Mouse (Mus musculus): ENCODE data around the gene Synpo2. TPM values are rescaled to one million over a fixed set of nuclear protein-coding genes. Genes with fewer than 3 reads are reported as not detected.
A peak's percentile ranks its signal among the peaks of the same experiment; 100 is the strongest.
"Not testable (repeated sequence)": the region's sequence is repeated elsewhere in the genome, so short reads cannot be mapped to it uniquely, and the experiment has no call there.

The Synpo2 gene
- polyA plus RNA-seq, 1 experiment from 2014 or later: 36.8 TPM

GRCm38 (mm10) chr3:123141069-123141468, 94.9 kb downstream of the Synpo2 start:
- 72% methylated on average over 6 of the region's 6 CpGs for WGBS
- Histone ChIP-seq H3K36me3 (no peaks in the 10 kb centered on the region), H3K4me3 (replicated peaks) (no peak overlapping the region)

GRCm38 (mm10) chr3:123140134-123140533, 95.8 kb downstream of the Synpo2 start:
- 90% methylated on average over 3 of the region's 3 CpGs for WGBS
- Histone ChIP-seq H3K36me3 (no peaks in the 10 kb centered on the region), H3K9me3 (no peaks in the 10 kb centered on the region), H3K27ac (0 out of 2 replicates have a peak overlapping the region, but pooled peaks have one; percentile 7), H3K9ac (no peak overlapping the region), H3K27me3 (replicated peaks) (no peaks in the 10 kb centered on the region), H3K4me1 (replicated peaks) (peaks cover 8% of the 10 kb centered on the region), H3K4me3 (replicated peaks) (no peak overlapping the region), H3K4me2 (replicated peaks) (no peak overlapping the region)
- no peak for ATAC-seq

More at GRCm38 (mm10) chr3:123141069-123141468, 94.9 kb downstream of the Synpo2 start:
- H3K4me1 ChIP-seq (replicated peaks): peaks cover 8% of the 10 kb centered on the region
- no peak overlapping the region for H3K9ac ChIP-seq
- H3K4me2 ChIP-seq (replicated peaks): no peak overlapping the region
- no peak for ATAC-seq
- no peaks in the 10 kb centered on the region for H3K9me3 ChIP-seq
- H3K27me3 ChIP-seq (replicated peaks): no peaks in the 10 kb centered on the region
- no peak overlapping the region for H3K27ac ChIP-seq

- Histone ChIP-seq H3K9ac (no peak overlapping the region), H3K27ac (peak overlapping the region; percentile 62; the same call in 1 of the 2 replicates), H3K4me2 (replicated peaks) (no peak overlapping the region), H3K27me3 (replicated peaks) (no peaks in the 10 kb centered on the region), H3K4me3 (replicated peaks) (no peak overlapping the region), H3K36me3 (no peaks in the 10 kb centered on the region), H3K4me1 (replicated peaks) (peaks cover 8% of the 10 kb centered on the region), H3K9me3 (no peaks in the 10 kb centered on the region)
- ATAC-seq: no peak
- WGBS: 64% methylated on average over 5 of the region's 5 CpGs
These were observed 96.3 kb downstream of the Synpo2 start for GRCm38 (mm10) chr3:123139619-123140018.

- no peaks in the 10 kb centered on the region for H3K36me3 ChIP-seq
- no peak overlapping the region for H3K9ac ChIP-seq
- peak overlapping the region; percentile 62 for H3K27ac ChIP-seq
- H3K4me2 ChIP-seq (replicated peaks): no peak overlapping the region
- no peaks in the 10 kb centered on the region for H3K27me3 ChIP-seq (replicated peaks)
- no peak overlapping the region for H3K4me3 ChIP-seq (replicated peaks)
- 33% methylated on average over 6 of the region's 6 CpGs for WGBS
- peaks cover 8% of the 10 kb centered on the region for H3K4me1 ChIP-seq (replicated peaks)
- no peaks in the 10 kb centered on the region for H3K9me3 ChIP-seq
- ATAC-seq: peak; percentile 83
These were observed 97.5 kb downstream of the Synpo2 start for GRCm38 (mm10) chr3:123138274-123139003.

GRCm38 (mm10) chr3:123132101-123132500, 103.8 kb downstream of the Synpo2 start:
- H3K9me3 ChIP-seq: no peaks in the 10 kb centered on the region
- ATAC-seq: no peak
- no peak overlapping the region for H3K4me3 ChIP-seq (replicated peaks)
- H3K9ac ChIP-seq: no peak overlapping the region
- H3K4me2 ChIP-seq (replicated peaks): no peak overlapping the region
- 59% methylated on average over 2 of the region's 2 CpGs for WGBS
- no peak overlapping the region for H3K27ac ChIP-seq
- no peaks in the 10 kb centered on the region for H3K36me3 ChIP-seq
- peaks cover 5% of the 10 kb centered on the region for H3K4me1 ChIP-seq (replicated peaks)
- H3K27me3 ChIP-seq (replicated peaks): no peaks in the 10 kb centered on the region

- Histone ChIP-seq H3K27me3 (replicated peaks) (no peaks in the 10 kb centered on the region), H3K27ac (no peak overlapping the region), H3K4me3 (replicated peaks) (no peak overlapping the region), H3K9ac (no peak overlapping the region), H3K4me2 (replicated peaks) (no peak overlapping the region), H3K36me3 (no peaks in the 10 kb centered on the region), H3K4me1 (replicated peaks) (peaks cover 5% of the 10 kb centered on the region; the same call in 1 of the 2 replicates), H3K9me3 (no peaks in the 10 kb centered on the region)
- 93% methylated on average over 6 of the region's 6 CpGs for WGBS
- ATAC-seq: no peak
These were observed 104.7 kb downstream of the Synpo2 start for GRCm38 (mm10) chr3:123131151-123131756.

- Histone ChIP-seq H3K27me3 (replicated peaks) (no peaks in the 10 kb centered on the region), H3K9ac (no peak overlapping the region), H3K4me1 (replicated peaks) (peaks cover 5% of the 10 kb centered on the region; the same call in 1 of the 2 replicates), H3K36me3 (no peaks in the 10 kb centered on the region), H3K4me3 (replicated peaks) (no peak overlapping the region), H3K9me3 (no peaks in the 10 kb centered on the region), H3K27ac (no peak overlapping the region), H3K4me2 (replicated peaks) (no peak overlapping the region)
- 82% methylated on average over 14 of the region's 14 CpGs for WGBS
- ATAC-seq: no peak
These were observed 105.4 kb downstream of the Synpo2 start for GRCm38 (mm10) chr3:123130314-123131150.

- Histone ChIP-seq H3K4me2 (replicated peaks) (no peak overlapping the region), H3K4me1 (replicated peaks) (peaks cover 5% of the 10 kb centered on the region; the same call in 1 of the 2 replicates), H3K9ac (no peak overlapping the region), H3K27ac (no peak overlapping the region), H3K9me3 (no peaks in the 10 kb centered on the region), H3K36me3 (no peaks in the 10 kb centered on the region), H3K27me3 (replicated peaks) (no peaks in the 10 kb centered on the region), H3K4me3 (replicated peaks) (no peak overlapping the region)
- ATAC-seq: no peak
- WGBS: 70% methylated on average over 8 of the region's 8 CpGs
These were observed 107.2 kb downstream of the Synpo2 start for GRCm38 (mm10) chr3:123128781-123129180.

GRCm38 (mm10) chr3:123128091-123128490, 107.9 kb downstream of the Synpo2 start:
- ATAC-seq: no peak
- Histone ChIP-seq H3K9ac (no peak overlapping the region), H3K27me3 (replicated peaks) (no peaks in the 10 kb centered on the region), H3K27ac (no peak overlapping the region), H3K9me3 (no peaks in the 10 kb centered on the region), H3K36me3 (no peaks in the 10 kb centered on the region), H3K4me3 (replicated peaks) (no peak overlapping the region), H3K4me2 (replicated peaks) (no peak overlapping the region), H3K4me1 (replicated peaks) (peaks cover 5% of the 10 kb centered on the region; the same call in 1 of the 2 replicates)
- WGBS: 64% methylated on average over 7 of the region's 7 CpGs

GRCm38 (mm10) chr3:123126741-123127140, 109.2 kb downstream of the Synpo2 start:
- not testable (repeated sequence) for H3K4me2 ChIP-seq (replicated peaks); H3K27me3 ChIP-seq (replicated peaks); ATAC-seq; H3K27ac ChIP-seq; H3K9ac ChIP-seq; H3K9me3 ChIP-seq; H3K4me1 ChIP-seq (replicated peaks); H3K36me3 ChIP-seq; H3K4me3 ChIP-seq (replicated peaks)
- 91% methylated on average over 4 of the region's 4 CpGs for WGBS

- peak overlapping the region; percentile 7; the same call in 1 of the 2 replicates for H3K27ac ChIP-seq
- no peak for ATAC-seq
These were observed 112.1 kb downstream of the Synpo2 start for GRCm38 (mm10) chr3:123123817-123124216.

More at GRCm38 (mm10) chr3:123123817-123124216, 112.1 kb downstream of the Synpo2 start:
- H3K9me3 ChIP-seq: no peaks in the 10 kb centered on the region
- H3K9ac ChIP-seq: no peak overlapping the region
- H3K4me2 ChIP-seq (replicated peaks): no peak overlapping the region
- H3K36me3 ChIP-seq: no peaks in the 10 kb centered on the region
- WGBS: 75% methylated on average over 8 of the region's 8 CpGs
- H3K4me1 ChIP-seq (replicated peaks): peaks cover 2% of the 10 kb centered on the region; the same call in 1 of the 2 replicates
- H3K27me3 ChIP-seq (replicated peaks): no peaks in the 10 kb centered on the region
- H3K4me3 ChIP-seq (replicated peaks): no peak overlapping the region
